Mouse (Mus musculus) heart, embryonic 11.5 days (tissue): Measurements from ENCODE around the gene Mfng. TPM values are rescaled to one million over a fixed set of nuclear protein-coding genes. Genes with fewer than 3 reads are reported as not detected.

ENCODE experiments used
- ATAC-seq: fragments of 200-750 bp; cut with Nextera tagmentation; replicated peaks from 2 replicates; pipeline ENCODE4 v1.8.0; 2017; ENCODE audit warnings: moderate library complexity; ENCODE audit not compliant: insufficient number of reproducible peaks, low FRiP score, low TSS enrichment
- H3K27ac ChIP-seq: fragments of 300-500 bp; sonication (generic); 2 replicates; pipeline ENCODE4 v1.5.1; 2014; ENCODE audit warnings: mild to moderate bottlenecking, low read depth, low read length
- H3K27me3 ChIP-seq: fragments of 300-500 bp; sonication (generic); 2 replicates; pipeline ENCODE4 v1.6.1; 2014; ENCODE audit warnings: mild to moderate bottlenecking, low read length, mixed read lengths; ENCODE audit not compliant: control insufficient read depth, insufficient read depth
- H3K36me3 ChIP-seq: fragments of 300-500 bp; sonication (generic); 2 replicates; pipeline ENCODE4 v1.6.1; 2014; ENCODE audit warnings: mild to moderate bottlenecking, low read length, moderate library complexity, mixed read lengths; ENCODE audit not compliant: control insufficient read depth, insufficient read depth
- H3K4me1 ChIP-seq: fragments of 300-500 bp; sonication (generic); 2 replicates; pipeline ENCODE4 v1.6.1; 2014; ENCODE audit warnings: low read length; ENCODE audit not compliant: control insufficient read depth, insufficient read depth
- H3K4me2 ChIP-seq: fragments of 300-500 bp; sonication (generic); 2 replicates; pipeline ENCODE4 v1.6.1; 2014; ENCODE audit warnings: mild to moderate bottlenecking, moderate library complexity
- H3K4me3 ChIP-seq: fragments of 300-500 bp; sonication (generic); 2 replicates; pipeline ENCODE4 v1.5.1; 2014; ENCODE audit warnings: low read depth, low read length
- H3K9ac ChIP-seq: fragments of 300-500 bp; sonication (generic); 2 replicates; pipeline ENCODE4 v1.6.1; 2014; ENCODE audit warnings: mild to moderate bottlenecking, low read depth, low read length, moderate library complexity
- H3K9me3 ChIP-seq: fragments of 300-500 bp; sonication (generic); replicated peaks from 2 replicates; pipeline ENCODE4 v1.6.1; 2016; ENCODE audit warnings: low read length; ENCODE audit not compliant: control insufficient read depth
- WGBS: fragments of 180-500 bp; shearing (Covaris S2); extraction: QIAGEN DNeasy Blood & Tissue Kit; methylation state at CpG from one replicate; pipeline ENCODE4 v1.1.7; 2014; ENCODE audit not compliant: insufficient replicate concordance; 5-methylcytosine and 5-hydroxymethylcytosine counted together
- polyA plus RNA-seq: library from polyadenylated mRNA; unstranded; fragments of >200 nt; fragmentation: Nextera tagmentation; extraction: Ambion mirVana; gene quantifications from 2 replicates; pipeline ENCODE4 v1.2.1, GENCODE M21; 2014

Gene Mfng
- polyA plus RNA-seq, 1 experiment from 2014 or later: 3.0 TPM

DNA sequence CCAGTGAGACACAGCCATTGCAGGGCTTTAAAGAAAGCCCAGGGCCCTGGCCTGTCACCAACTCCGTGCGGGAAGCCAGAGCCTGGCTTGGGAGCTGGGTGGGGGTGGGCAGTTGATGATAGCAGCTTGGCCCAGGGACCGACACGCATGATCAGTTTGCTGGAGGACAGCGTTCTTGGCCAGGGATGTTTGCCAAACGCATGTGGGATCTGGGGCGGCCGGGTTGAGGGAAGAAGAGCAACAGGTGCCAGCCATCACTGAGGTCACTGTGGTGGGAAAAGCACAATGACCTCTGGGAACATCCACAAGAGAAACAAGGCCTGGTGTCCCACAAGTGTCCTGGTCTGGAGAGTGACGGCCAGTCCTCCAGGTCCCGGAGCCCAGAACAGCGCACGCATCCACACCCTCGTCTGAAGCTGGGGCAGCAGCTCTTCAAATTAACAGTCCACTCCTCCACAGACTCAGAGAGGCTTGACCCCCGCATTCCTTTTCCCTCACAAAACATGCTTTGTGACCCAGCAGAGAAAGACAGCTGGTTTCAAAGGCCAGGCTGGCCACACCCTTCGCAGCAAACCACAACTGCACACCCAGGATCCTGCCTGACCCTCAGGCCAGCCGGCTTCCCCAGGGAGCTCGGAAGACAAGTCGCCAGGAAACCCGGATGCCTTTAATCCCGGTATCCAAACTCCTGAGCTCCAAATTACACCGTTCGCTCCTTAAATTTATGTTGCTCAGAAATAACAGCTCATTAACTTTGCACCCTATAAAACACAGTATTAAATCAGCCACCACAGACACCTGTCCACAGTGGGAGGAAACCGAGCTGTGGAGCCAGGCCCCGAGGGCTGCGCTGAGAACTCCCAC is 23.2 kb upstream of the Mfng start:
- H3K4me2 ChIP-seq: no peak overlapping the region
- no peak overlapping the region for H3K9ac ChIP-seq
- peaks cover 17% of the 10 kb centered on the region for H3K27me3 ChIP-seq
- WGBS: 46% methylated on average over 25 of the region's 25 CpGs
- H3K4me3 ChIP-seq: no peak overlapping the region
- H3K36me3 ChIP-seq: no peaks in the 10 kb centered on the region
- H3K4me1 ChIP-seq: peaks cover 8% of the 10 kb centered on the region
- H3K9me3 ChIP-seq: no peaks in the 10 kb centered on the region
- ATAC-seq: no peak
- H3K27ac ChIP-seq: no peak overlapping the region

DNA sequence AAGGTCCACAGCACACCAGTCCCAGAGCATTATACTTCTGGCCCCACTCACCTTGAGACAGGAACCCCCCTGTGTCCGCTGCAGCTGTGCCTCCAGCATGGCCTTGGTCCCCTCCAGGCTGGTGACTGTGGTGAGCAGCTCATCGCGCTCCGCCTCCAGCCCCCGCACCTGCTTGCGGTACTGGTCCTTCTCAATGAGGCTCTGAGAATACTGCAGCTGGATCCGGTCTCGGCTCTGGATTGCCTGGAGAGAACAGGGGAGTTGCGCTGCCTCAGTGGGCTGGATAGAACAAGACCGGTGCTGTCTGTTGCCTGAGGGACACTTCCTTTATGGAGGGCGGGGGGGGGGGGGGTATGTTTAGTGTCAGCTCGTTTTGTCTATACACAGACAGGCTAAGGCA is 17.7 kb upstream of the Mfng start:
- Histone ChIP-seq H3K4me3 (no peak overlapping the region), H3K9me3 (no peaks in the 10 kb centered on the region), H3K4me1 (peaks cover 17% of the 10 kb centered on the region), H3K9ac (peak overlapping the region; percentile 34; the same call in 1 of the 2 replicates), H3K36me3 (no peaks in the 10 kb centered on the region; the same call in 1 of the 2 replicates), H3K27me3 (no peaks in the 10 kb centered on the region), H3K4me2 (no peak overlapping the region), H3K27ac (0 out of 2 replicates have a peak overlapping the region, but pooled peaks have one; percentile 46)
- no peak for ATAC-seq
- WGBS: 84% methylated on average over 12 of the region's 12 CpGs

DNA sequence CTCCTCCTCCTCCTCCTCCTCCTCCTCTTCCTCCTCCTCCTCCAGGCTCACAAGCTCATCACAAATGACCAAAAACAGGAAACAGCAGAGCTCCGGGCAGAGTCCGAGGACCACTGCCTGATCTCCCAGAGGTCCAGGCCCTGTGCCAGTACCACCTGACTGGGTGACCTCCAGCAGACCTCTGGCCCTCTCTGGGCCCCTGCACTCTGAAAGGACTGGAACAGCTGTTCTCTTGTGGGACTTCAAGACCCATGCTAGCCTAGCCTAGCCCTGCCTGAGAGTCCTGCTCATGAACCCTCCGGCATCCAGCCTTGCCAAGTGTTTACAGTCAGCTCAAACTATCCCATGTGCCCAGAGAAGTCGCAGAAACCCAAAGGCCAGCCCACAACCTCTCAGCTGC is 17.2 kb upstream of the Mfng start:
- Histone ChIP-seq H3K9ac (peak overlapping the region; percentile 34; the same call in 1 of the 2 replicates), H3K4me1 (peaks cover 18% of the 10 kb centered on the region; the same call in 1 of the 2 replicates), H3K4me2 (no peak overlapping the region), H3K27me3 (no peaks in the 10 kb centered on the region), H3K27ac (0 out of 2 replicates have a peak overlapping the region, but pooled peaks have one; percentile 46), H3K9me3 (no peaks in the 10 kb centered on the region), H3K4me3 (no peak overlapping the region), H3K36me3 (no peaks in the 10 kb centered on the region; the same call in 1 of the 2 replicates)
- 41% methylated on average over 4 of the region's 4 CpGs for WGBS
- ATAC-seq: no peak

DNA sequence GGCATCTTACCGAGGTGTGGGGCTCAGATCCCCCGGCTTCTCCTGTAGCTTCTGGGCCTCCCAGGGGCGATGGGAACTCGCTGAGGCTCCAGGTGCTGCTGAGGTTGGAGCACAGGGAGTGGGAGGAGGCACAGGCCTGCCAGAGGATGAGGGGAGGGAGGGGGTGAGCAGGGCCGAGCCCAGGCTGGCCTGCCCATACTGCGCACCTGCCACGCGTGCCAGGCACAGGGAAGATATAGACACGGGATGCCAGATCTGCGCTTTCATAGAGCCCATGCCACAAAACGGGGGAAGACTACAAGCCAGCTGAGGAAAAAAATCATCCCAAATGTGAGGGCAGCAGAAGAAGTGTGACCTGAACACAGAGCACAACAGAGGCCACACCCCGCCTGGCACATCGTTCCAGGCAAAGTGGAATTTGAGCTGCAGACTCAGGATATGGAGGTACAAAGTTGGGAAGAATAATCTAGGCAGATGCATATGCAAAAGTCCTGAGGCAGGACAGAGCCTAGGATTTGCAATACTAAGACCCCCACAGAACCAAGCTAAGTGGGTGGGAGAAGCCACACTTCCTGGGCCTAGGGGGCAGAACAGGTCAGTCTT is 16.5 kb upstream of the Mfng start:
- H3K27ac ChIP-seq: no peak overlapping the region
- 79% methylated on average over 13 of the region's 13 CpGs for WGBS

DNA sequence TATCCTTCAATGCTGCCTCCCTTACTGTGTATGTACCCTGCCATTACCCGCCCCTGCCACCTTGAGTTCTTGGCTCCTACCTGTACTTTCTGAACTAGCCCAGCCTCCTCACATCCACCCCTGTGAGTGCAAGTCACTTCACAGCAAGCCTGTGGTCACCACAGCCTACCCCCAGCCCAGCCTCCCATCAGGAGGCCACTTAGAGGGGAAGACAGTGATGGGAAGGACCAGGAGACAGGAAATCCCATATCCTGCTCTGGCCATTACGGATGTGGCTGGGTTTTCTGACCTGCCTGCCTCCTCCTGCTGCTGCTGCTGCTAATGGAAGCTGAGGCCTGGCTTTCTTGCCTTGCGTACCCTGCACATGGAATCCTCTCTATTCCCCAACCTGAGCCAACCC is 14.8 kb upstream of the Mfng start:
- ATAC-seq: no peak
- Histone ChIP-seq H3K4me1 (peaks cover 18% of the 10 kb centered on the region; the same call in 1 of the 2 replicates), H3K27ac (peak overlapping the region; percentile 69), H3K36me3 (no peaks in the 10 kb centered on the region; the same call in 1 of the 2 replicates), H3K27me3 (no peaks in the 10 kb centered on the region), H3K4me2 (no peak overlapping the region), H3K4me3 (no peak overlapping the region), H3K9me3 (no peaks in the 10 kb centered on the region), H3K9ac (no peak overlapping the region)
- 61% methylated on average over 3 of the region's 3 CpGs for WGBS

More for the DNA sequence above, 16.5 kb upstream of the Mfng start:
- Histone ChIP-seq H3K9ac (no peak overlapping the region), H3K4me3 (no peak overlapping the region), H3K27me3 (no peaks in the 10 kb centered on the region), H3K36me3 (no peaks in the 10 kb centered on the region; the same call in 1 of the 2 replicates), H3K9me3 (no peaks in the 10 kb centered on the region), H3K4me2 (no peak overlapping the region), H3K4me1 (peaks cover 18% of the 10 kb centered on the region; the same call in 1 of the 2 replicates)
- ATAC-seq: no peak

DNA sequence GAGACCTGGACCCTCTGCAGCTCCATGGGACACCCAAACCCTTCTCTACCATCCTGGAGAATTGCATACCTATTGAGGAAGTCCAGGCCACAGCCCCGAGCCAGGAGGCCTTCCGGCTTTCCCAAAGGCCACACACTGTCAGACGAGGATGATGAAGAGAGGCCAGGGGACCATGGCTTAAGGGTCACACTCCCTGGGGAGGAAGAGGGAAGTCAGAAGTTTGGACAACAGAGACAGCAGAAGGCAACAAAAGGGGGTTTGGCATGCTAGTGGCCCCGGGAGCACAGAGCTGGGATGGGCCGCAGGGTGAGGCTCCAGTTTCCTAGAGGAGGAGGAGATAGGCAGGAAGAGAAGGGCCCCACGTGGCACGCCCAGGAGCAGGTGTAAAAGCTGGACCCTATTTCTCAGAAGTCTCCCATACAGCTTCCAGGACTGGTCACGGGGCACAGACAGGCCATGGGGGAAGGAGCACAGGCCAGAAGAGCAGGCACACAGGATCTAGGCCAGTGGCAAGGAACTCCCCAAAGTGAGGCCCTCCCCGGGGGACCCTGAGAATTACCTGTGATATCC is 14.1 kb upstream of the Mfng start:
- Histone ChIP-seq H3K4me3 (no peak overlapping the region), H3K9me3 (no peaks in the 10 kb centered on the region), H3K9ac (no peak overlapping the region), H3K4me1 (peaks cover 18% of the 10 kb centered on the region; the same call in 1 of the 2 replicates), H3K4me2 (no peak overlapping the region), H3K27ac (peak overlapping the region; percentile 69), H3K27me3 (no peaks in the 10 kb centered on the region), H3K36me3 (no peaks in the 10 kb centered on the region; the same call in 1 of the 2 replicates)
- no peak for ATAC-seq
- 63% methylated on average over 9 of the region's 9 CpGs for WGBS

DNA sequence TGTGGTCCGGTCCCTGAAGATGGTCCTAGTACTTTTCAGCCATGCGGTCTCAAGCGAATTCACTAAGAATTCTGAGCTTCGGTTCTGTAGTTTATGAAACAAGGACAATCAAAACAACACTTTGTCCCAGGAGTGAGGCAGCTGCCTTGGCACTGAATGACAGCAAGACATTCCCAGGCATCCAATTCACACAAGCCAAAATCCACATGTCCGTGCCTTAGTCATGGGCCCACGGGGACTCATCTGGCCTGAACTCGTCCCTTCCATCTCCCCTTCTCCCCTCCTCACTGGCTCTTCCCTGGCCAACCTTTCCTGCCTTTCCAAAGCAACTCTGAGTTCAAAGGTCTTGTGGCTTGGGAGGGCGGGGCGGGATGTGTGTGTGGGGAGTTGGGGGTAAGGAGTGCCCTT is 13.1 kb upstream of the Mfng start:
- no peak overlapping the region for H3K9ac ChIP-seq
- H3K4me3 ChIP-seq: no peak overlapping the region
- H3K36me3 ChIP-seq: no peaks in the 10 kb centered on the region; the same call in 1 of the 2 replicates
- peak overlapping the region; percentile 69; the same call in 1 of the 2 replicates for H3K27ac ChIP-seq
- no peaks in the 10 kb centered on the region for H3K27me3 ChIP-seq
- no peaks in the 10 kb centered on the region for H3K9me3 ChIP-seq
- H3K4me1 ChIP-seq: peaks cover 18% of the 10 kb centered on the region; the same call in 1 of the 2 replicates
- 69% methylated on average over 9 of the region's 9 CpGs for WGBS
- no peak for ATAC-seq
- H3K4me2 ChIP-seq: no peak overlapping the region

DNA sequence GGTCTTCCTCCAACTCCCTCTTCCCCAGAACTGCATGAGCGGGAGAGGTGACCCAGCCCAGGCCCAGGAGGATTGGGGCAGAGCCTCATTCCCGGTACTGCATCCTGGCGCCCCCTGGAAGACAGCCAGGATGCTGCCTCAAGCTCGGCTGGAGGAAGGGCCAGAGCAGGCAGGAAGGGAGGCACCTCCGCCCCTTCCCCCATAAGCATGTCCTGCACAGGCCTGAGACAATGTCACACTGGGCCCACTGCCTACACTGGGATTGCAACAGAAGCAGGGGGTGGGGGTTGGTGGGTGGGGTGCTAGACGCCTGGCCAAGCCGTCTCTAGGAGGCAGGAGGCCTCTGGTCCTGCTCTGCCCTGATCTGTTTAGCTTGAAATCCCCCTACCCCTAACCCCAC is 12.7 kb upstream of the Mfng start:
- Histone ChIP-seq H3K4me3 (no peak overlapping the region), H3K36me3 (no peaks in the 10 kb centered on the region; the same call in 1 of the 2 replicates), H3K4me1 (peaks cover 18% of the 10 kb centered on the region; the same call in 1 of the 2 replicates), H3K27me3 (no peaks in the 10 kb centered on the region), H3K9ac (no peak overlapping the region), H3K27ac (peak overlapping the region; percentile 69; the same call in 1 of the 2 replicates), H3K9me3 (no peaks in the 10 kb centered on the region), H3K4me2 (no peak overlapping the region)
- ATAC-seq: peak; percentile 69
- 18% methylated on average over 7 of the region's 7 CpGs for WGBS
